Mouse (Mus musculus): ENCODE measurements around the gene Pla2g5. TPM values are rescaled to one million over a fixed set of nuclear protein-coding genes. Genes with fewer than 3 reads are reported as not detected.

Pla2g5 gene
- polyA plus RNA-seq, 1 experiment = 1.5 TPM

DNA sequence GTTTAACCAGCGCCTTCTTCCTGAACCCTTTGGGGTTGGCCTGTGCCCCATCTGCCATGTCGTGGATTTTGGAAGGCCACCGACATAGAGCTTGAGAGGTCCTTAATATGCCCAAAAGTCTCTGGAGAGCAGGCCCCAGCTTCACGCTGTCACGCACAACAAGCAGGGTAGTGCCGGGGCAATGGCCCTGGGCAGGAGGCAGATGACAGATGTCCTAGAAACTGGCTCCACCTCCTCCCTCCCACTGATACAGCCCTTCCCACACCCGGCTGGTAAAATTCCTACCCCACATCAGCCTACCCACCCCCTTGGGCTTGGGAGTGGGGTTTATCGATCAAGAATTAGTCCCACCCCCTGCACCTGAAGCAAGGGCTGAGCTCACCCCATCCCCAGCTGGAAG, 105.9 kb downstream of the Pla2g5 start, which contains the start of gene Pla2g2f:
TSS of gene Pla2g2f (minus strand) at position 211 of the 400 bp plus-strand sequence.
- no peak within 1 kb of the TSS for H3K27ac ChIP-seq (replicated peaks; ENCODE audit: low read depth, low read length)
- no peak within 1 kb of the TSS for H3K4me3 ChIP-seq (ENCODE audit: insufficient read depth, low read depth, low read length)
- no peaks in the 10 kb centered on the region for H3K4me1 ChIP-seq (ENCODE audit: control insufficient read depth, insufficient read depth, insufficient read length, low read length)

DNA sequence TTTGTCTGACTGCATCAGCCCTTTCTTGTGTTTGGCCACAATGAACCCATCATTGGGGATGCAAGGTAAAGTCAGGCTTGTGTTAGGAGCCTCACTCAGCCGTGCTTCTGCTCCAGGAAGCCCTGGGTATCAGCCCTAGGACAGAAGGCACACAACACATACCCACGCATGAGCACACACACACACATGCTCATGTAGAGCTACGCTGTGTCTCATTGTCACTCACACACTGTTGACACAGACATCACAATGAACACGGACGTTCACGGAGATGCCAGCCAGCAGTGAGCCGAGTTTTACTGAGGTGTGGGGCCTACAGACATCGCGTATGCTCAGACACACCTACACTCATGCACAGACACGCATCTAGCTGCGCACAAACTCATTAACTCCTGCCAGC, 107.3 kb downstream of the Pla2g5 start:
- no peak overlapping the region for H3K27ac ChIP-seq (replicated peaks; ENCODE audit: low read depth, low read length)
- H3K4me3 ChIP-seq (ENCODE audit: insufficient read depth, low read depth, low read length) = no peak overlapping the region
- H3K4me1 ChIP-seq (ENCODE audit: control insufficient read depth, insufficient read depth, insufficient read length, low read length) = no peaks in the 10 kb centered on the region

DNA sequence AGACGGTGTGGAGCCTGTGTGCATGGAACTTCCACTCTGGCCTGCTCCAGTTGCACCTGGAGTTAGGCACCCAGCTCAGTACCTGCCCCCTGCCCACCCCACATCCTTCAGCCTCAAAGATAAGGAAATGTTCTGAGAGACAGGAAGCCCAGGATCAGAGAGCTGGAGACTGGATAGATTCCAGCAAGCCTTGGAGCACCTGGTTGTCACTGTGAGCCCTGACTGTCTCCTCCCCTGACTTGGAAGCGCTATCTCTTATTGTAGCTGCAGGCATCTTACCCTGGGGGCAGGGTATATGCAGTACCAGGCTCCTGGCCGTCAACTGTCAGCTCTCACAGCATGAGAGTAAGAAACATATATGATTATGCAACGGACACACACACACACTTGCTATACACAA, 107.8 kb downstream of the Pla2g5 start:
- H3K4me1 ChIP-seq (ENCODE audit: control insufficient read depth, insufficient read depth, insufficient read length, low read length) = no peaks in the 10 kb centered on the region
- no peak overlapping the region for H3K4me3 ChIP-seq (ENCODE audit: insufficient read depth, low read depth, low read length)
- no peak overlapping the region for H3K27ac ChIP-seq (replicated peaks; ENCODE audit: low read depth, low read length)

DNA sequence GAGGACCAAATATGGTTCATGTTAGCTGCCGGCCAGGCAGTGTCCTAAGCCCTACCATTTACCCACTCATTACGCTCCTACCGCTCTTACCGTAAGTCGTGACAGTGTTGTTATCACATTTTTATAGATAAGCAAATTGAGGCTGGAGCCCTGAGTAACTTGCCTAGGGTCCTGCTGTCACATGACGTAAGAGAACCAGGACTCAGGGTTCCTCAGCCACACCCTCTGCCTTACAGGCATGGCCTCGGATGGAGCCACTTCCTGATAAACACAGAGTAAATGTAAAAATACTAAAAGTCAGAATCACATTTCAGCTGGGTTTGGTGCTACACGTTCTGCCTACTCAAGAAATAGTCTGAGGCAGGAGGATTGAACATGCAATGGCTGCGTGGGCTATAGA, 108.8 kb downstream of the Pla2g5 start:
- Histone ChIP-seq H3K27ac (replicated peaks; ENCODE audit: low read depth, low read length) (no peak overlapping the region), H3K4me3 (ENCODE audit: insufficient read depth, low read depth, low read length) (no peak overlapping the region), H3K4me1 (ENCODE audit: control insufficient read depth, insufficient read depth, insufficient read length, low read length) (no peaks in the 10 kb centered on the region)

DNA sequence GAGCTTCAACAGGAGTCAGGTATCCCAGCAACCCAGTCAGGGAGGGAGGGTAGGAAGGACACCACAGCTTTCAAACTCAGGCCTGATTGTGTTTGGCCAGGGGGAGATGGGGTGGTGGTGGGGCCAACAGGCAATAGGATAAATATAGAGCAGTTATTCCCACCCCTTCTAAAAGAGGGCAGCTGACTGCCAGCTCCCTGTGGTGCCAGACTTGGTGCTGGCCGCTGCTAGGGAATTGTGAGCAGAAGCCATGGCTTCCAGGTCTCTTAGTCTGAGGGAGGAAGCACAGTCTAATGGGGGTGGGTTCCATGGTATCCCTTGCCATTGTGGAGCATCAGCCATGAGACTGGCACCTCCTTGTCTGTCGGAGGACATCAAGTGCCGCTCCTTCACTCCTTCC, 109.7 kb downstream of the Pla2g5 start:
- Histone ChIP-seq H3K4me3 (ENCODE audit: insufficient read depth, low read depth, low read length) (no peak overlapping the region), H3K27ac (replicated peaks; ENCODE audit: low read depth, low read length) (no peak overlapping the region)

DNA sequence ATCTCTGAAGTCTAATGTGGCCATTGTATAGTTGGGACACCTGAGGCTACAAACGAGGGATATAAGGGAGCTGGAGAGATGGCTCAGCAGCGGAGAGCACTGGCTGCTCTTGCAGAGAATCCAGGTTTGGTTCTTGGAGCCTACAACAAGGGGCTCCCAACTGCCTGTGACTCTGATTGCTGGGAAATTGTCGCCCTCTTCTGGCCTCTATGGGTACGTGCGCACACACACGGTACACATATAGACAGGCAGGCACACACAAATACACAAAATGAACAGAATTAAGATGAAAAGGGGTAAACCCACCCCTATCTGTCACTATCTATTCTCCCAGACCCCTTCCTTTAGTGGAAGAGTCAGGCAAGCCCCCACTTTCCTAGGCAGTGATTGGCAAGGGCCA, 110.7 kb downstream of the Pla2g5 start:
- Histone ChIP-seq H3K27ac (replicated peaks; ENCODE audit: low read depth, low read length) (no peak overlapping the region), H3K4me1 (ENCODE audit: control insufficient read depth, insufficient read depth, insufficient read length, low read length) (no peaks in the 10 kb centered on the region), H3K4me3 (ENCODE audit: insufficient read depth, low read depth, low read length) (no peak overlapping the region)

More for the DNA sequence above, 109.7 kb downstream of the Pla2g5 start:
- no peaks in the 10 kb centered on the region for H3K4me1 ChIP-seq (ENCODE audit: control insufficient read depth, insufficient read depth, insufficient read length, low read length)

Other genes with a start within 250 kb of the Pla2g5 start
- gene Vwa5b1, start 227.6 kb downstream of the Pla2g5 start, polyA plus RNA-seq (2012; ENCODE audit: insufficient read depth, insufficient read length, missing spikeins) = not detected in 2 replicates
- gene Pla2g2c, start 138.7 kb downstream of the Pla2g5 start, polyA plus RNA-seq (2012; ENCODE audit: insufficient read depth, insufficient read length, missing spikeins) = not detected in 2 replicates
- not detected in 2 replicates for gene Ubxn10, start 126.3 kb downstream of the Pla2g5 start, polyA plus RNA-seq (2012; ENCODE audit: insufficient read depth, insufficient read length, missing spikeins)
- gene Pla2g2f, start 105.9 kb downstream of the Pla2g5 start, polyA plus RNA-seq (2012; ENCODE audit: insufficient read depth, insufficient read length, missing spikeins) = not detected in 2 replicates
- 1.9 and 4.9 TPM in 2 replicates for gene Pla2g2d, start 87.7 kb downstream of the Pla2g5 start, polyA plus RNA-seq (2012; ENCODE audit: insufficient read depth, insufficient read length, missing spikeins)
- not detected in 2 replicates for gene Gm13030, start 10.5 kb upstream of the Pla2g5 start, polyA plus RNA-seq (2012; ENCODE audit: insufficient read depth, insufficient read length, missing spikeins)
- 4.0 TPM in 1 of 2 replicates, not detected in the other for gene Pla2g2e, start 14.5 kb upstream of the Pla2g5 start, polyA plus RNA-seq (2012; ENCODE audit: insufficient read depth, insufficient read length, missing spikeins)
- 4.5 and 5.2 TPM in 2 replicates for gene Otud3, start 50.5 kb upstream of the Pla2g5 start, polyA plus RNA-seq (2012; ENCODE audit: insufficient read depth, insufficient read length, missing spikeins)
- not detected in 2 replicates for gene Rnf186, start 103.6 kb upstream of the Pla2g5 start, polyA plus RNA-seq (2012; ENCODE audit: insufficient read depth, insufficient read length, missing spikeins)
- 10.3 and 12.2 TPM in 2 replicates for gene Tmco4, start 109.4 kb upstream of the Pla2g5 start, polyA plus RNA-seq (2012; ENCODE audit: insufficient read depth, insufficient read length, missing spikeins)
- gene Htr6, start 212.1 kb upstream of the Pla2g5 start, polyA plus RNA-seq (2012; ENCODE audit: insufficient read depth, insufficient read length, missing spikeins) = not detected in 2 replicates
- 6.3 and 11.7 TPM in 2 replicates for gene Nbl1, start 229.5 kb upstream of the Pla2g5 start, polyA plus RNA-seq (2012; ENCODE audit: insufficient read depth, insufficient read length, missing spikeins)